Mouse (Mus musculus) hindbrain, embryonic 11.5 days (tissue): Measurements from ENCODE around the gene Mrm2. TPM values are rescaled to one million over a fixed set of nuclear protein-coding genes. Genes with fewer than 3 reads are reported as not detected.

Experiments
- ATAC-seq: fragments of 200-750 bp; cut with Nextera tagmentation; 2 replicates; pipeline ENCODE4 v1.8.0; 2017; ENCODE audit warnings: mild to moderate bottlenecking, moderate TSS enrichment, moderate library complexity; ENCODE audit not compliant: low FRiP score
- DNase-seq: peaks from one replicate; pipeline ENCODE4 v3.0.0-alpha.2; 2015; ENCODE audit warnings: low spot score
- H3K27ac ChIP-seq: fragments of 300-500 bp; sonication (generic); 2 replicates; pipeline ENCODE4 v1.5.1; 2014; ENCODE audit warnings: mild to moderate bottlenecking, low read depth, low read length
- H3K27me3 ChIP-seq: fragments of 300-500 bp; sonication (generic); 2 replicates; pipeline ENCODE4 v1.6.1; 2014; ENCODE audit warnings: mild to moderate bottlenecking, low read length, moderate library complexity, mixed read lengths; ENCODE audit not compliant: control insufficient read depth, insufficient read depth
- H3K36me3 ChIP-seq: fragments of 300-500 bp; sonication (generic); 2 replicates; pipeline ENCODE4 v1.6.1; 2014; ENCODE audit warnings: mild to moderate bottlenecking, low read length, moderate library complexity, mixed read lengths; ENCODE audit not compliant: control insufficient read depth, insufficient read depth
- H3K4me1 ChIP-seq: fragments of 300-500 bp; sonication (generic); replicated peaks from 2 replicates; pipeline ENCODE4 v1.6.1; 2014; ENCODE audit warnings: low read length, mixed read lengths; ENCODE audit not compliant: control insufficient read depth, insufficient read depth
- H3K4me2 ChIP-seq: fragments of 300-500 bp; sonication (generic); replicated peaks from 2 replicates; pipeline ENCODE4 v1.6.1; 2014; ENCODE audit warnings: mild to moderate bottlenecking, low read depth, low read length
- H3K4me3 ChIP-seq: fragments of 300-500 bp; sonication (generic); 2 replicates; pipeline ENCODE4 v1.5.1; 2014; ENCODE audit warnings: low read depth, low read length
- H3K9ac ChIP-seq: fragments of 300-500 bp; sonication (generic); 2 replicates; pipeline ENCODE4 v1.6.1; 2014; ENCODE audit warnings: low read depth, low read length
- H3K9me3 ChIP-seq: fragments of 300-500 bp; sonication (generic); 2 replicates; pipeline ENCODE4 v1.6.1; 2016; ENCODE audit warnings: low read length; ENCODE audit not compliant: control insufficient read depth
- WGBS: fragments of 180-500 bp; shearing (Covaris S2); extraction: QIAGEN DNeasy Blood & Tissue Kit; methylation state at CpG from one replicate; pipeline ENCODE4 v1.1.7; 2014; 5-methylcytosine and 5-hydroxymethylcytosine counted together
- polyA plus RNA-seq: library from polyadenylated mRNA; unstranded; fragments of >200 nt; fragmentation: Nextera tagmentation; extraction: Ambion mirVana; gene quantifications from 2 replicates; pipeline ENCODE4 v1.2.1, GENCODE M21; 2014

Mrm2 gene
- polyA plus RNA-seq, 1 experiment from 2014 or later, result 21.9 TPM

- H3K36me3 ChIP-seq, result peaks cover 18% of the 10 kb centered on the region
- 95% methylated on average over 4 of the region's 4 CpGs for WGBS
- H3K9me3 ChIP-seq, result no peaks in the 10 kb centered on the region
- H3K4me2 ChIP-seq, result no peak overlapping the region
- no peaks in the 10 kb centered on the region for H3K4me1 ChIP-seq
- no peak for ATAC-seq
- H3K4me3 ChIP-seq, result no peak overlapping the region
- H3K9ac ChIP-seq, result no peak overlapping the region
- no peaks in the 10 kb centered on the region for H3K27me3 ChIP-seq
- H3K27ac ChIP-seq, result no peak overlapping the region
- DNase-seq, result no peak
Observed at GRCm38 (mm10) chr5:140298291-140298690, 33.4 kb downstream of the Mrm2 start.

GRCm38 (mm10) chr5:140292152-140292551 lies 39.5 kb downstream of the Mrm2 start:
- Histone ChIP-seq H3K27ac (no peak overlapping the region), H3K4me3 (no peak overlapping the region), H3K4me2 (no peak overlapping the region), H3K27me3 (no peaks in the 10 kb centered on the region), H3K9ac (no peak overlapping the region), H3K4me1 (no peaks in the 10 kb centered on the region), H3K9me3 (no peaks in the 10 kb centered on the region), H3K36me3 (0 out of 2 replicates have a peak, but pooled peaks cover 11% of the 10 kb centered on the region)
- peak; percentile 65 for DNase-seq
- 92% methylated on average over 1 of the region's 1 CpGs for WGBS
- no peak for ATAC-seq

DNA sequence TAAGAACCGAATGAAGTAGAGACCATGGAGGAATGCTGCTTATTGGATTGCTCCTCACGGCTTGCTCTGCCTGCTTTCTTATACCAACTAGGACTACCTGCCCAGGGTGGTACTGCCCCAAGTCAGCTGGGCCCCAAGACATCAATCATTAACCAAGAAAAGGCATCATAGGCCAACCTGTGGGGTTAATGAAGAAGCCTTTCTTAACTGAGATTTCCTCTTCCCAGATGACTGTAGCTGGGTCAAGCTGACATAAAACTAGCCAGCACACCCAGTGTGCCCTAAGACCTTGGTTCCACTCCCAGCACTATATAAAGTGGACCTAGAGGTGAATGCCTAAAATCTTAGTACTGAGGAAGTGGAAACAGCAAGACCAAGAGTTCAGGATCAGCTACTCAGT lies 42.5 kb downstream of the Mrm2 start:
- WGBS, result 100% methylated on average over 2 of the region's 2 CpGs
- Histone ChIP-seq H3K9ac (no peak overlapping the region), H3K4me3 (no peak overlapping the region), H3K9me3 (no peaks in the 10 kb centered on the region), H3K4me1 (no peaks in the 10 kb centered on the region), H3K27me3 (no peaks in the 10 kb centered on the region), H3K4me2 (no peak overlapping the region), H3K36me3 (0 out of 2 replicates have a peak, but pooled peaks cover 5% of the 10 kb centered on the region), H3K27ac (no peak overlapping the region)
- no peak for DNase-seq
- no peak for ATAC-seq

DNA sequence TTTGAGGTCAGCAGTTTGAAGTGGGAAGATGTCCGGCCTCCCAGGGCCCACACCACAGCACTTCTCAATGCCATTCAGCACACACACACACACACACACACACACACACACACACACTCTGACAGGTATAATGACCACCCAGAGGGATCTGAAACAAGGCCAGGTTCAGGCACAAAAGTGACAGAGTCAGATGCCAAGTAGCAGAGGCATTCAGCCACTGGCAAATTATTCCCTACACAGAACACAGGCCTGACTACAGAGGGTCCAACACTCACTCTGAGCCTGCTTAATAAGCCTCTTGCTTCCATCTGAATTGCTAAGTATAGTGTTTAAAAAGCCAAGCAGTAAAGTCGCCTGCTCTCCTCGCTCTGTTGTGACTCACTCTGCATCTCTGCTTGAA lies 43.4 kb downstream of the Mrm2 start:
- Histone ChIP-seq H3K36me3 (0 out of 2 replicates have a peak, but pooled peaks cover 3% of the 10 kb centered on the region), H3K4me1 (no peaks in the 10 kb centered on the region), H3K9me3 (no peaks in the 10 kb centered on the region), H3K27me3 (no peaks in the 10 kb centered on the region), H3K4me2 (no peak overlapping the region), H3K9ac (no peak overlapping the region), H3K4me3 (no peak overlapping the region), H3K27ac (no peak overlapping the region)
- DNase-seq (no peak), ATAC-seq (no peak)
- WGBS, result 91% methylated on average over 3 of the region's 3 CpGs

- no peak overlapping the region for H3K27ac ChIP-seq
- WGBS, result 85% methylated on average over 2 of the region's 2 CpGs
- DNase-seq, result no peak
- H3K9ac ChIP-seq, result no peak overlapping the region
- H3K4me2 ChIP-seq, result no peak overlapping the region
- no peaks in the 10 kb centered on the region for H3K36me3 ChIP-seq
- ATAC-seq, result no peak
- no peaks in the 10 kb centered on the region for H3K9me3 ChIP-seq
- H3K4me3 ChIP-seq, result no peak overlapping the region
- H3K27me3 ChIP-seq, result no peaks in the 10 kb centered on the region
- no peaks in the 10 kb centered on the region for H3K4me1 ChIP-seq
Observed at GRCm38 (mm10) chr5:140284761-140285160, 46.9 kb downstream of the Mrm2 start.

DNA sequence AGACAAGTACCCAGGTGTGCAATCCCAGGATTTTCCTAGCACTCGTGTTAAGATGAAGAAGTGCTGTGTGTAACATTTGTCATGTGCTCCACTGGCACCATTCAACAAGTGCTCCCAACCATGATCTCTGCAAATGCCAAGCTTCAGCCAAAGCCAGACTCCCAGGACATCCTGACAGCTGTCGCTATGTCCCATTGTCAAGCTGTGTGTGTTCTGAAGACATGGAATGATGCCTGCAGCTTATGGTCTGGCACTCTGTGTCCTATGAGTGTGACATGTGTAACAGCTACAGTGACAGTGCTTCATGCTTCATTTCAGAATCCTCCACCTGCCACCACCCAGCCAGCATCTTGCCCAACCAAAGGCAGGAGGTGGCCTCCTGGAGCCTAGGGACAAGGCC lies 47.7 kb downstream of the Mrm2 start:
- Histone ChIP-seq H3K9me3 (no peaks in the 10 kb centered on the region), H3K27me3 (no peaks in the 10 kb centered on the region), H3K27ac (no peak overlapping the region), H3K9ac (no peak overlapping the region), H3K4me2 (no peak overlapping the region), H3K4me1 (no peaks in the 10 kb centered on the region), H3K4me3 (no peak overlapping the region), H3K36me3 (no peaks in the 10 kb centered on the region)
- 96% methylated on average over 2 of the region's 2 CpGs for WGBS
- DNase-seq (no peak), ATAC-seq (no peak)

GRCm38 (mm10) chr5:140282900-140283299 lies 48.8 kb downstream of the Mrm2 start:
- Histone ChIP-seq H3K9me3 (no peaks in the 10 kb centered on the region), H3K36me3 (no peaks in the 10 kb centered on the region), H3K9ac (no peak overlapping the region), H3K27ac (no peak overlapping the region), H3K4me3 (no peak overlapping the region), H3K4me2 (no peak overlapping the region), H3K4me1 (no peaks in the 10 kb centered on the region), H3K27me3 (no peaks in the 10 kb centered on the region)
- ATAC-seq, result no peak
- WGBS, result 96% methylated on average over 3 of the region's 3 CpGs
- DNase-seq, result no peak

DNA sequence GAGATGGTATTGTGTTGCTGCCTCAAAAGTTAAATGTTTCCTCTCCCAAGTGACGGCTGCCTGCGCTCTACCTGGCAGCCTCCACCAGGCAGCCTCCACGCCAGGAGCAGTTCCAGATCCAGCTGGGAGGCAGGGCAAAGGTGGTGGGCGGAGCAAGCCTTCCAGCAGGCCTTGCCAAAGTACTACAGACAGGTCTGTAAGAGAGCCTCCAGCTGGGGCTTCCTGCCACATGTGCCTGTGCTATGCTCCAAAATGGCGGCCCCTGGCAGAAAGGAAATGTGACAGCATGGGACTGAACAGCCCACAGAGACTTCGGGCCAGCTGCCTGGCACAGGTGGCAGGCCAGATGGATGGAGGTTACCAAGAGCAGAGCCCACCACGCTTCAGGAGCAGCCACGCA lies 49.3 kb downstream of the Mrm2 start:
- no peaks in the 10 kb centered on the region for H3K36me3 ChIP-seq
- WGBS, result 75% methylated on average over 8 of the region's 8 CpGs
- no peak overlapping the region for H3K4me2 ChIP-seq
- no peaks in the 10 kb centered on the region for H3K9me3 ChIP-seq
- no peaks in the 10 kb centered on the region for H3K4me1 ChIP-seq
- no peak overlapping the region for H3K27ac ChIP-seq
- DNase-seq, result no peak
- H3K9ac ChIP-seq, result no peak overlapping the region
- H3K4me3 ChIP-seq, result no peak overlapping the region
- no peak for ATAC-seq
- H3K27me3 ChIP-seq, result no peaks in the 10 kb centered on the region

GRCm38 (mm10) chr5:140280205-140280604 lies 51.5 kb downstream of the Mrm2 start:
- no peak overlapping the region for H3K4me3 ChIP-seq
- no peaks in the 10 kb centered on the region for H3K9me3 ChIP-seq
- DNase-seq, result no peak
- H3K36me3 ChIP-seq, result no peaks in the 10 kb centered on the region
- H3K27me3 ChIP-seq, result no peaks in the 10 kb centered on the region
- no peak overlapping the region for H3K27ac ChIP-seq
- no peak overlapping the region for H3K4me2 ChIP-seq
- 82% methylated on average over 9 of the region's 9 CpGs for WGBS
- H3K4me1 ChIP-seq, result no peaks in the 10 kb centered on the region
- H3K9ac ChIP-seq, result no peak overlapping the region
- ATAC-seq, result no peak
